Mouse (Mus musculus): Measurements from ENCODE around the gene AW011738. TPM values are rescaled to one million over a fixed set of nuclear protein-coding genes. Genes with fewer than 3 reads are reported as not detected.

The AW011738 gene
- polyA plus RNA-seq (2012; ENCODE audit: insufficient read depth, low replicate concordance): 0.89 and 3.4 TPM in 2 replicates

GRCm38 (mm10) chr4:156203001-156203412 is at the start of gene AW011738:
Gene AW011738 (plus strand): TSS chr4:156203304.
- Histone ChIP-seq H3K27me3 (replicated peaks) (peaks cover 33% of the 10 kb centered on the region), H3K4me3 (replicated peaks) (peak within 1 kb of the TSS; percentile 94), H3K4me1 (peaks cover 64% of the 10 kb centered on the region), H3K9me3 (no peaks in the 10 kb centered on the region), H3K36me3 (replicated peaks; ENCODE audit: low read length) (peaks cover 3% of the 10 kb centered on the region)
- no peak for TF ChIP-seq FLI1 (IDR thresholded peaks at IDR 0.05; ENCODE audit: low read length)
- TF ChIP-seq GATA1 (IDR thresholded peaks at IDR 0.05; ENCODE audit: borderline replicate concordance, low read length): no peak

GRCm38 (mm10) chr4:156154771-156155170 is 48.3 kb upstream of the AW011738 start:
- no peaks in the 10 kb centered on the region for H3K4me1 ChIP-seq
- H3K4me3 ChIP-seq (replicated peaks): no peak overlapping the region
- H3K36me3 ChIP-seq (replicated peaks; ENCODE audit: low read length): no peaks in the 10 kb centered on the region
- no peaks in the 10 kb centered on the region for H3K27me3 ChIP-seq (replicated peaks)
- TF ChIP-seq FLI1 (IDR thresholded peaks at IDR 0.05; ENCODE audit: low read length): no peak
- TF ChIP-seq GATA1 (IDR thresholded peaks at IDR 0.05; ENCODE audit: borderline replicate concordance, low read length): no peak
- peaks cover 22% of the 10 kb centered on the region for H3K9me3 ChIP-seq

- Histone ChIP-seq H3K36me3 (replicated peaks; ENCODE audit: low read length) (peaks cover 13% of the 10 kb centered on the region), H3K9me3 (peaks cover 21% of the 10 kb centered on the region), H3K4me3 (replicated peaks) (no peak overlapping the region), H3K27me3 (replicated peaks) (peaks cover 6% of the 10 kb centered on the region), H3K4me1 (peaks cover 7% of the 10 kb centered on the region; the same call in 1 of the 2 replicates)
- TF ChIP-seq GATA1 (IDR thresholded peaks at IDR 0.05; ENCODE audit: borderline replicate concordance, low read length) (no peak), FLI1 (IDR thresholded peaks at IDR 0.05; ENCODE audit: low read length) (no peak)
These were observed 36.6 kb upstream of the AW011738 start for GRCm38 (mm10) chr4:156166477-156166876.

- H3K36me3 ChIP-seq (replicated peaks; ENCODE audit: low read length): peaks cover 35% of the 10 kb centered on the region
- peaks cover 7% of the 10 kb centered on the region; the same call in 1 of the 2 replicates for H3K4me1 ChIP-seq
- TF ChIP-seq FLI1 (IDR thresholded peaks at IDR 0.05; ENCODE audit: low read length) (no peak), GATA1 (IDR thresholded peaks at IDR 0.05; ENCODE audit: borderline replicate concordance, low read length) (no peak)
- peaks cover 9% of the 10 kb centered on the region for H3K27me3 ChIP-seq (replicated peaks)
- H3K4me3 ChIP-seq (replicated peaks): no peak overlapping the region
- H3K9me3 ChIP-seq: peaks cover 3% of the 10 kb centered on the region
These were observed 34.5 kb upstream of the AW011738 start for GRCm38 (mm10) chr4:156168611-156169010.

- no peak for TF ChIP-seq GATA1 (IDR thresholded peaks at IDR 0.05; ENCODE audit: borderline replicate concordance, low read length)
- TF ChIP-seq FLI1 (IDR thresholded peaks at IDR 0.05; ENCODE audit: low read length): no peak
- Histone ChIP-seq H3K4me1 (peaks cover 7% of the 10 kb centered on the region; the same call in 1 of the 2 replicates), H3K27me3 (replicated peaks) (peaks cover 13% of the 10 kb centered on the region), H3K4me3 (replicated peaks) (no peak overlapping the region), H3K36me3 (replicated peaks; ENCODE audit: low read length) (peaks cover 40% of the 10 kb centered on the region), H3K9me3 (no peaks in the 10 kb centered on the region)
These were observed 34.0 kb upstream of the AW011738 start for GRCm38 (mm10) chr4:156169129-156169528.

GRCm38 (mm10) chr4:156171828-156172227 is 31.3 kb upstream of the AW011738 start:
- no peak for TF ChIP-seq FLI1 (IDR thresholded peaks at IDR 0.05; ENCODE audit: low read length)
- TF ChIP-seq GATA1 (IDR thresholded peaks at IDR 0.05; ENCODE audit: borderline replicate concordance, low read length): no peak
- H3K4me1 ChIP-seq: no peaks in the 10 kb centered on the region; the same call in 1 of the 2 replicates
- H3K9me3 ChIP-seq: no peaks in the 10 kb centered on the region
- H3K4me3 ChIP-seq (replicated peaks): no peak overlapping the region
- H3K27me3 ChIP-seq (replicated peaks): peaks cover 18% of the 10 kb centered on the region
- H3K36me3 ChIP-seq (replicated peaks; ENCODE audit: low read length): peaks cover 49% of the 10 kb centered on the region

GRCm38 (mm10) chr4:156177630-156178029 is 25.5 kb upstream of the AW011738 start:
- Histone ChIP-seq H3K9me3 (peaks cover 7% of the 10 kb centered on the region), H3K36me3 (replicated peaks; ENCODE audit: low read length) (peaks cover 47% of the 10 kb centered on the region), H3K4me3 (replicated peaks) (no peak overlapping the region), H3K4me1 (no peaks in the 10 kb centered on the region; the same call in 1 of the 2 replicates), H3K27me3 (replicated peaks) (peaks cover 52% of the 10 kb centered on the region)
- TF ChIP-seq GATA1 (IDR thresholded peaks at IDR 0.05; ENCODE audit: borderline replicate concordance, low read length): no peak

- no peak for TF ChIP-seq FLI1 (IDR thresholded peaks at IDR 0.05; ENCODE audit: low read length)
- TF ChIP-seq GATA1 (IDR thresholded peaks at IDR 0.05; ENCODE audit: borderline replicate concordance, low read length): no peak
- Histone ChIP-seq H3K4me3 (replicated peaks) (no peak overlapping the region), H3K9me3 (no peaks in the 10 kb centered on the region), H3K4me1 (peaks cover 37% of the 10 kb centered on the region), H3K36me3 (replicated peaks; ENCODE audit: low read length) (peaks cover 8% of the 10 kb centered on the region), H3K27me3 (replicated peaks) (peaks cover 73% of the 10 kb centered on the region)
These were observed 19.4 kb upstream of the AW011738 start for GRCm38 (mm10) chr4:156183747-156184146.

GRCm38 (mm10) chr4:156184291-156184954 is 18.7 kb upstream of the AW011738 start:
- Histone ChIP-seq H3K4me3 (replicated peaks) (no peak overlapping the region), H3K27me3 (replicated peaks) (peaks cover 75% of the 10 kb centered on the region), H3K4me1 (peaks cover 40% of the 10 kb centered on the region), H3K36me3 (replicated peaks; ENCODE audit: low read length) (peaks cover 2% of the 10 kb centered on the region), H3K9me3 (no peaks in the 10 kb centered on the region)
- no peak for TF ChIP-seq FLI1 (IDR thresholded peaks at IDR 0.05; ENCODE audit: low read length)
- TF ChIP-seq GATA1 (IDR thresholded peaks at IDR 0.05; ENCODE audit: borderline replicate concordance, low read length): no peak

- peaks cover 79% of the 10 kb centered on the region for H3K27me3 ChIP-seq (replicated peaks)
- peaks cover 2% of the 10 kb centered on the region for H3K36me3 ChIP-seq (replicated peaks; ENCODE audit: low read length)
- peaks cover 40% of the 10 kb centered on the region for H3K4me1 ChIP-seq
- TF ChIP-seq GATA1 (IDR thresholded peaks at IDR 0.05; ENCODE audit: borderline replicate concordance, low read length) (no peak), FLI1 (IDR thresholded peaks at IDR 0.05; ENCODE audit: low read length) (no peak)
- H3K4me3 ChIP-seq (replicated peaks): no peak overlapping the region
- no peaks in the 10 kb centered on the region for H3K9me3 ChIP-seq
These were observed 17.6 kb upstream of the AW011738 start for GRCm38 (mm10) chr4:156185456-156185949.
